ENCODE assay signal across 25 mouse cellular contexts in genomic region chr7:19356311-19356710, GRCm38 (mm10). TPM values are rescaled to one million over a fixed set of nuclear protein-coding genes. Genes with fewer than 3 reads are reported as not detected.
DNase-seq lines count a peak whose midpoint lies in the region; ATAC-seq lines count a peak whose summit lies in the region.
"Had no signal": no experiment of that assay in that cellular context is flagged by ENCODE, and none has a peak within 500 bp of the region (broad histone marks: within the 10 kb centered on the region; RNA-seq: fewer than 3 reads in every experiment).

No protein-coding gene starts in this region.

- no peak overlapping the region for H3K27ac ChIP-seq in midbrain, embryonic 11.5 days (ENCODE audit: low read depth, low read length)
- no peak overlapping the region for H3K27ac ChIP-seq in midbrain, embryonic 15.5 days
- H3K27ac ChIP-seq: embryonic facial prominence, embryonic 13.5 days; embryonic facial prominence, embryonic 15.5 days; forebrain, embryonic 10.5 days; forebrain, embryonic 12.5 days had no signal

- H3K4me3 ChIP-seq in midbrain, embryonic 11.5 days (ENCODE audit: low read depth, low read length), result no peak overlapping the region
- H3K4me3 ChIP-seq in midbrain, embryonic 15.5 days, result no peak overlapping the region
- H3K4me3 ChIP-seq: embryonic facial prominence, embryonic 13.5 days; embryonic facial prominence, embryonic 15.5 days; erythroblast, embryonic 14.5 days; forebrain, embryonic 10.5 days; forebrain, embryonic 12.5 days had no signal

- peaks cover 19% of the 10 kb centered on the region for H3K36me3 ChIP-seq in midbrain, embryonic 11.5 days (ENCODE audit: control insufficient read depth, insufficient read depth, low read length)
- H3K36me3 ChIP-seq in midbrain, embryonic 15.5 days (replicated peaks), result peaks cover 22% of the 10 kb centered on the region; the same call in 1 of the 2 replicates

- peak; percentile 92 for DNase-seq in heart, adult 11 months
- DNase-seq in heart, adult 9 months (ENCODE audit: low spot score in 2 of 2), result no peak
- DNase-seq in midbrain, embryonic 11.5 days (ENCODE audit: low spot score, missing footprints), result peak; percentile 79
- peak; percentile 6 for DNase-seq in naive thymus-derived CD4-positive, alpha-beta T cell, adult 2 months (ENCODE audit: low read depth)
- no peak for DNase-seq in urinary bladder, adult 2 months (ENCODE audit: low spot score)
- DNase-seq: adrenal gland, adult 8-10 months; adrenal gland, postnatal 14 days; adrenal gland, postnatal 36 days; cerebellum, adult 11-12 months; cerebellum, adult 8-10 months; cerebellum, adult 9-11 months; cerebellum, postnatal 14 days; cerebellum, postnatal 36 days had no signal

- H3K4me2 ChIP-seq in midbrain, embryonic 11.5 days, result no peak overlapping the region
- no peak overlapping the region for H3K4me2 ChIP-seq in midbrain, embryonic 15.5 days
- H3K4me2 ChIP-seq: embryonic facial prominence, embryonic 13.5 days; embryonic facial prominence, embryonic 15.5 days; forebrain, embryonic 12.5 days had no signal

- H3K9ac ChIP-seq in midbrain, embryonic 11.5 days (ENCODE audit: low read length), result no peak overlapping the region
- no peak overlapping the region for H3K9ac ChIP-seq in midbrain, embryonic 15.5 days
- H3K9ac ChIP-seq: embryonic facial prominence, embryonic 13.5 days; embryonic facial prominence, embryonic 15.5 days; forebrain, embryonic 12.5 days had no signal

- H3K27me3 ChIP-seq in midbrain, embryonic 11.5 days (ENCODE audit: control insufficient read depth, insufficient read depth, low read length), result no peaks in the 10 kb centered on the region
- no peaks in the 10 kb centered on the region; the same call in 1 of the 2 replicates for H3K27me3 ChIP-seq in midbrain, embryonic 15.5 days (replicated peaks)
- H3K27me3 ChIP-seq: embryonic facial prominence, embryonic 13.5 days; embryonic facial prominence, embryonic 15.5 days; forebrain, embryonic 12.5 days; Patski had no signal

- H3K9me3 ChIP-seq in midbrain, embryonic 11.5 days (ENCODE audit: control insufficient read depth, low read length), result no peaks in the 10 kb centered on the region
- no peaks in the 10 kb centered on the region for H3K9me3 ChIP-seq in midbrain, embryonic 15.5 days
- H3K9me3 ChIP-seq: embryonic facial prominence, embryonic 13.5 days; embryonic facial prominence, embryonic 15.5 days; forebrain, embryonic 10.5 days; forebrain, embryonic 12.5 days; G1E had no signal

- peaks cover 15% of the 10 kb centered on the region for H3K4me1 ChIP-seq in midbrain, embryonic 11.5 days (ENCODE audit: control insufficient read depth, insufficient read depth, low read length)
- H3K4me1 ChIP-seq in midbrain, embryonic 15.5 days, result peaks cover 23% of the 10 kb centered on the region

- ATAC-seq in midbrain, embryonic 11.5 days (ENCODE audit: low FRiP score), result no peak
- no peak for ATAC-seq in midbrain, embryonic 15.5 days (replicated peaks)
- ATAC-seq: activated CD4-positive, CD25-positive, alpha-beta regulatory T cell, adult 4 months; forebrain, embryonic 14.5 days; forebrain, embryonic 16.5 days; Patski had no signal

- 80% methylated on average over 10 of the region's 10 CpGs for WGBS in midbrain, embryonic 11.5 days
- 75% methylated on average over 10 of the region's 10 CpGs for WGBS in midbrain, embryonic 15.5 days

RNA-seq across cellular contexts. Expression of gene Cd3eap, which starts 3.0 kb away (rescaled TPM):
- polyA plus RNA-seq in midbrain, embryonic 11.5 days (2014; fragmentation: Nextera tagmentation; extraction: Ambion mirVana), result 15.1 and 15.4 TPM in 2 replicates
- polyA plus RNA-seq in midbrain, embryonic 15.5 days (2015; fragmentation: Nextera tagmentation; extraction: Ambion mirVana), result 22.0 and 25.1 TPM in 2 replicates
- polyA plus RNA-seq in urinary bladder, adult 2 months (2012; rRNA removed), result 8.9 and 9.8 TPM in 2 replicates

RNA-seq across cellular contexts. Expression of gene Ppp1r13l, which starts 3.2 kb away (rescaled TPM):
- polyA plus RNA-seq in midbrain, embryonic 11.5 days (2014; fragmentation: Nextera tagmentation; extraction: Ambion mirVana), result 3.0 and 3.2 TPM in 2 replicates
- polyA plus RNA-seq in midbrain, embryonic 15.5 days (2015; fragmentation: Nextera tagmentation; extraction: Ambion mirVana), result 2.1 and 2.5 TPM in 2 replicates
- 16.5 and 19.6 TPM in 2 replicates for polyA plus RNA-seq in urinary bladder, adult 2 months (2012; rRNA removed)

RNA-seq across cellular contexts. Expression of gene Ercc1, which starts 11.7 kb away (rescaled TPM):
- 111 and 118 TPM in 2 replicates for polyA plus RNA-seq in midbrain, embryonic 11.5 days (2014; fragmentation: Nextera tagmentation; extraction: Ambion mirVana)
- 80.2 and 83.3 TPM in 2 replicates for polyA plus RNA-seq in midbrain, embryonic 15.5 days (2015; fragmentation: Nextera tagmentation; extraction: Ambion mirVana)
- 42.3 and 47.5 TPM in 2 replicates for polyA plus RNA-seq in urinary bladder, adult 2 months (2012; rRNA removed)

RNA-seq across cellular contexts. Expression of gene Ercc2, which starts 25.5 kb away (rescaled TPM):
- polyA plus RNA-seq in midbrain, embryonic 11.5 days (2014; fragmentation: Nextera tagmentation; extraction: Ambion mirVana), result 10.3 and 10.9 TPM in 2 replicates
- polyA plus RNA-seq in midbrain, embryonic 15.5 days (2015; fragmentation: Nextera tagmentation; extraction: Ambion mirVana), result 29.7 and 33.0 TPM in 2 replicates
- 23.8 and 24.5 TPM in 2 replicates for polyA plus RNA-seq in urinary bladder, adult 2 months (2012; rRNA removed)

RNA-seq across cellular contexts. Expression of gene Fosb, which starts 46.5 kb away (rescaled TPM):
- 0.04 TPM in 1 of 2 replicates, not detected in the other for polyA plus RNA-seq in midbrain, embryonic 11.5 days (2014; fragmentation: Nextera tagmentation; extraction: Ambion mirVana)
- polyA plus RNA-seq in midbrain, embryonic 15.5 days (2015; fragmentation: Nextera tagmentation; extraction: Ambion mirVana), result 0.08 TPM in 1 of 2 replicates, not detected in the other
- 1.5 and 2.6 TPM in 2 replicates for polyA plus RNA-seq in urinary bladder, adult 2 months (2012; rRNA removed)
- polyA plus RNA-seq: embryonic facial prominence, embryonic 11.5 days; forebrain, embryonic 10.5 days; forebrain, embryonic 12.5 days; forebrain, embryonic 14.5 days had no signal

Comparison
In these comparisons a context has a peak if more than half of its experiments do, and no peak if none do; other contexts are left out.
1. DNase-seq: peak in heart, adult 11 months (single experiment), midbrain, embryonic 11.5 days (single experiment) and naive thymus-derived CD4-positive, alpha-beta T cell, adult 2 months (single experiment); none in heart, adult 9 months (0 of 2) and urinary bladder, adult 2 months (single experiment).